14 mouse cellular contexts compared by ENCODE assay signal in genomic region chr9:107746679-107747078, GRCm38 (mm10). TPM values are rescaled to one million over a fixed set of nuclear protein-coding genes. Genes with fewer than 3 reads are reported as not detected.
DNase-seq lines count a peak whose midpoint lies in the region; ATAC-seq and TF ChIP-seq lines count a peak whose summit lies in the region.
"Had no signal": no experiment of that assay in that cellular context is flagged by ENCODE, and none has a peak within 500 bp of the region (broad histone marks: within the 10 kb centered on the region; RNA-seq: fewer than 3 reads in every experiment).

No protein-coding gene starts in this region.

- ATAC-seq in lung, postnatal 0 days, result no peak

- no peaks in the 10 kb centered on the region for H3K79me2 ChIP-seq in heart, adult 2 months (replicated peaks; ENCODE audit: control insufficient read depth, insufficient read depth, low read length)

- TF ChIP-seq POLR2A in heart, adult 2 months (IDR thresholded peaks at IDR 0.05; ENCODE audit: insufficient read depth, low read depth, low read length), result no peak

- no peak overlapping the region for H3K4me2 ChIP-seq in lung, postnatal 0 days (replicated peaks; ENCODE audit: low read depth, low read length)
- H3K4me2 ChIP-seq: heart, embryonic 15.5 days; hindbrain, embryonic 15.5 days; limb, embryonic 15.5 days; neural tube, embryonic 12.5 days had no signal

- no peaks in the 10 kb centered on the region for H3K4me1 ChIP-seq in heart, adult 2 months (ENCODE audit: control insufficient read depth, insufficient read depth, low read length)
- no peaks in the 10 kb centered on the region for H3K4me1 ChIP-seq in lung, postnatal 0 days (ENCODE audit: insufficient read depth, low read depth, low read length)
- H3K4me1 ChIP-seq: hindbrain, embryonic 15.5 days; limb, embryonic 15.5 days; neural tube, embryonic 12.5 days had no signal

- no peak for TF ChIP-seq EP300 in heart, adult 2 months (IDR thresholded peaks at IDR 0.05; ENCODE audit: insufficient read depth, low read depth, low read length)
- no peak for TF ChIP-seq EP300 in lung, postnatal 0 days (IDR thresholded peaks at IDR 0.05)

- no peak overlapping the region for H3K4me3 ChIP-seq in heart, adult 2 months
- no peak overlapping the region for H3K4me3 ChIP-seq in lung, postnatal 0 days (ENCODE audit: low read depth, low read length)
- H3K4me3 ChIP-seq: heart, embryonic 15.5 days; hindbrain, embryonic 15.5 days; limb, embryonic 15.5 days; neural tube, embryonic 12.5 days had no signal

- no peaks in the 10 kb centered on the region for H3K27me3 ChIP-seq in heart, adult 2 months (ENCODE audit: control insufficient read depth, insufficient read depth, low read length)
- H3K27me3 ChIP-seq in lung, postnatal 0 days (replicated peaks; ENCODE audit: insufficient read depth, low read length), result no peaks in the 10 kb centered on the region
- H3K27me3 ChIP-seq: heart, embryonic 15.5 days; hindbrain, embryonic 15.5 days; limb, embryonic 15.5 days; neural tube, embryonic 12.5 days had no signal

- no peak for DNase-seq in heart, adult 2 months
- DNase-seq in heart, postnatal 36 days, result no peak
- DNase-seq in lung, postnatal 0 days (ENCODE audit: low spot score), result no peak
- no peak for DNase-seq in lung, postnatal 10 days
- DNase-seq in R1 (ENCODE audit: low read depth, low spot score), result peak; percentile 49
- DNase-seq in cerebellum, adult 11-12 months, result no peak
- no peak for DNase-seq in thymus, postnatal 36 days
- DNase-seq: midbrain, embryonic 14.5 days; retina, postnatal 1 day; thymus, adult 2 months had no signal

- intact Hi-C loops in heart, adult 2 months (cut with DNase I), result no loop called here
- intact Hi-C loops in heart, postnatal 36 days (cut with DNase I), result no loop called here

- 95% methylated on average over 3 of the region's 3 CpGs for WGBS in heart, adult 2 months
- 93% methylated on average over 3 of the region's 3 CpGs for WGBS in lung, postnatal 0 days

- no peak overlapping the region for H3K9ac ChIP-seq in heart, adult 2 months (ENCODE audit: low read depth, low read length)
- no peak overlapping the region for H3K9ac ChIP-seq in lung, postnatal 0 days (replicated peaks; ENCODE audit: low read depth)
- H3K9ac ChIP-seq: heart, embryonic 15.5 days; hindbrain, embryonic 15.5 days; limb, embryonic 15.5 days; neural tube, embryonic 12.5 days had no signal

- peaks cover 46% of the 10 kb centered on the region for H3K36me3 ChIP-seq in heart, adult 2 months (ENCODE audit: control insufficient read depth, insufficient read depth, low read length)
- peaks cover 88% of the 10 kb centered on the region for H3K36me3 ChIP-seq in lung, postnatal 0 days (ENCODE audit: insufficient read depth, low read length)

- TF ChIP-seq CTCF in heart, adult 2 months (IDR thresholded peaks at IDR 0.05), result peak; percentile 59
- TF ChIP-seq CTCF in lung, postnatal 0 days (IDR thresholded peaks at IDR 0.05), result peak; percentile 43

- no peaks in the 10 kb centered on the region for H3K9me3 ChIP-seq in lung, postnatal 0 days (ENCODE audit: low read length)
- H3K9me3 ChIP-seq: heart, embryonic 15.5 days; hindbrain, embryonic 15.5 days; limb, embryonic 15.5 days; neural tube, embryonic 12.5 days had no signal

- no peak overlapping the region for H3K27ac ChIP-seq in heart, adult 2 months
- no peak overlapping the region for H3K27ac ChIP-seq in lung, postnatal 0 days (ENCODE audit: low read length)
- H3K27ac ChIP-seq: heart, embryonic 15.5 days; hindbrain, embryonic 15.5 days; limb, embryonic 15.5 days; neural tube, embryonic 12.5 days had no signal

RNA-seq across cellular contexts. Expression of gene Rbm5, which starts 24.1 kb away (rescaled TPM):
- total RNA-seq in heart, adult 2 months (2021), result 10 to 100 TPM; 38.9 to 54.6 TPM
- 50.5 and 68.3 TPM in 2 replicates for polyA plus RNA-seq in heart, adult 2 months (2012; rRNA removed)
- total RNA-seq in heart, postnatal 36 days (2021), result 10 to 100 TPM; 47.2 to 52.6 TPM
- 119 and 128 TPM in 2 replicates for polyA plus RNA-seq in lung, postnatal 0 days (2015; fragmentation: Nextera tagmentation; extraction: Ambion mirVana)

RNA-seq across cellular contexts. Expression of gene Sema3f, which starts 36.4 kb away (rescaled TPM):
- total RNA-seq in heart, adult 2 months (2021), result 10 to 100 TPM; 13.4 to 16.8 TPM
- polyA plus RNA-seq in heart, adult 2 months (2012; rRNA removed), result 29.1 and 31.8 TPM in 2 replicates
- total RNA-seq in heart, postnatal 36 days (2021), result 10 to 100 TPM; 16.0 to 16.9 TPM
- 23.4 and 24.9 TPM in 2 replicates for polyA plus RNA-seq in lung, postnatal 0 days (2015; fragmentation: Nextera tagmentation; extraction: Ambion mirVana)
